Mouse (Mus musculus): ENCODE measurements around the gene Jazf1.

DNA sequence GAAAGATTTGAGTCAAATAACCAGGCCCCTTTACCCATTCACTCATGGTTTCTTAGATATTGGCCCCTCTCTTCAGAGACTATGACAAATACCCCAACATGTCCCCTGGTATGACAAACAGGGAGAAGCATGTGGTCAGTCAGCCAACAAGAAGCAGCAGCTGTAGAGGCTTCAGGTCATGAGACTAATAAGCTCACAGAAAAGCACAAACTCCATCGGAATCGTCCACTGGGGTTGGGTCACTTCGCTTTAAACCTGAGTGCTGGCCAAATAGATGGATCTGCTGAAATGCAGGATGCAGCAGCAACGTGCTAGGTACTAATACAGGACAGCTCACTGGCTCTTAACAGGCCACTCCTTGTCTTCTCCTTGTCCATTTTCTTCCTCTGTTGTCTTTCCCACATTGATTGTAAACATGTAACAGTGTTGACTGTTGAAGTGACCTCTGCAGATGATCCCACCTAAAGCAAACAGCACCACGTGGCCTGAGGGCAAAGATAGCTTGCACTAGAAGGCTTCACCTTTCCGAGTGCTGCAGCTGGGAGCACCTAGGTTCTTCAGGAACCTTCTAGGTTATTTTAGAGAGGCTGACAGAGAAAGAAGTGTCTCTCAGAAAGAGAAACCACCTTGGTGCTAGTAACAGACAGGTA, 33.9 kb downstream of the Jazf1 start:
- TF ChIP-seq CTCF (conservative IDR thresholded peaks at IDR 0.05 in 1 of 2, IDR thresholded peaks at IDR 0.05 in 1 of 2; ENCODE audit: low read depth in 2 of 2, low read length in 2 of 2) (no peak), ZKSCAN1 (IDR thresholded peaks at IDR 0.05; ENCODE audit: borderline replicate concordance, low read depth, low read length) (no peak), CHD2 (IDR thresholded peaks at IDR 0.05; ENCODE audit: low read length) (no peak), EP300 (IDR thresholded peaks at IDR 0.05; ENCODE audit: low read length) (no peak), SMC3 (IDR thresholded peaks at IDR 0.05; ENCODE audit: low read depth, low read length) (no peak), ZMIZ1 (IDR thresholded peaks at IDR 0.05; ENCODE audit: low read depth, low read length) (no peak), POLR2A (IDR thresholded peaks at IDR 0.05; ENCODE audit: low read depth, low read length) (no peak), TCF12 (IDR thresholded peaks at IDR 0.05; ENCODE audit: low read depth, low read length) (no peak), HCFC1 (IDR thresholded peaks at IDR 0.05; ENCODE audit: low read depth, low read length) (no peak), ZC3H11A (IDR thresholded peaks at IDR 0.05; ENCODE audit: low read depth, low read length) (no peak), USF2 (conservative IDR thresholded peaks at IDR 0.05; ENCODE audit: low read depth, low read length) (no peak), ETS1 (conservative IDR thresholded peaks at IDR 0.05; ENCODE audit: low read depth, low read length) (no peak), BHLHE40 (IDR thresholded peaks at IDR 0.05; ENCODE audit: low read depth, low read length) (no peak), IRF4 (IDR thresholded peaks at IDR 0.05; ENCODE audit: low read depth, low read length) (no peak)
